Mouse (Mus musculus) heart, postnatal 0 days (tissue): ENCODE results near the gene Frem1.

ENCODE experiments used
- CTCF ChIP-seq: IDR thresholded peaks from 2 replicates; pipeline ENCODE4 v1.5.1; 2016; ENCODE audit warnings: antibody characterized with exemption, control low read depth, low read depth
- EP300 ChIP-seq: IDR thresholded peaks from 2 replicates; pipeline ENCODE4 v1.6.1; 2016; ENCODE audit warnings: antibody characterized with exemption, low read depth

DNA sequence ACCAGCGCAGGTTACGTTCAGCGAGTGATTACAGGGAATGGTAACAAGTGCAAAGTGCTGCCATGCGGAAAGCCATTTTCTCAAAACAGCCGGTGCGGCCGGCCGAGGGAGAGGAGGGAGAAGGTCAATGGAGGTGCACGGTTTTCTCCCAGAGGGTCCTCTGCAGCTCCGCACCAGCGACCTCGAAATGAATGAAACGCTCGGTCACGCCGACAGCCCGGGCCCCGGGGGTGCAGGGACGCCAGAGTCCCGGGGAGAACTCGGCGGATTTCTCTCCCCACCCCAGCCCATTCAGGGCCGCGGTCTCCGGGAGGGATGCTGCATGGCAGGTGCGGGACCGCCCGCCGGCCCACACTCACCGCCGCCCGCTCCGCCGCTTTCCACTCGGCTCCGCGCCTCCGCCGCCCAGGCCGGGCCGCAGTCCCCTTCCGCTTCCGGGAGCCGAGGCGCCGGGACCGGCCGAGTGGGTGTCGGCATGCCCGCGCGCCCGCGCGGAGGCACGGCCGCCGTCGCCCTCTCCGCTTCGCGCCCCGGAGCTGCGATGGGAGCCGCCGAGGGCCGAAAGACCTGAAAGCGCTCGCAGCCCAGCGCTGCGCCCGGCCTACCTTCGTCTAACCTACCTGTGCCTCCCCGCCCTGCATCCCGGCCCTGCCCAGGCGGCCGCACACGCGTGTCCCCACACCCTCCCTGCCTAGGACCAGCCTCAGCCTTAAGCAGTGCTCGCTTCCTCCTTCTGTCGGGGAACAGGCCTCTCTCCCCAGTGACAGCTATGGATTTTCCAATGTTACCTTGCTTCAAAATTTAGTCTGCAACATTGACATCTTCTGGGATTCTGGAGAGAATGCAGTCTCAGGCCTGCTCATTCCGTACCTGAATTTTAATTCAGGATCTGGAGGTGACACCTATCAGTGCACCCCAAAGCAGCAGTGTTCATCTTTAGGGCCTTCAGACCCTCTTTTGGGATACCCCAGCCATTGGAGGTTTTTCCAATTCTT lies 192.7 kb downstream of the Frem1 start, which contains the start of gene Zdhhc21:
- TF ChIP-seq CTCF (no peak), EP300 (no peak)
